In the genomic region with DNA sequence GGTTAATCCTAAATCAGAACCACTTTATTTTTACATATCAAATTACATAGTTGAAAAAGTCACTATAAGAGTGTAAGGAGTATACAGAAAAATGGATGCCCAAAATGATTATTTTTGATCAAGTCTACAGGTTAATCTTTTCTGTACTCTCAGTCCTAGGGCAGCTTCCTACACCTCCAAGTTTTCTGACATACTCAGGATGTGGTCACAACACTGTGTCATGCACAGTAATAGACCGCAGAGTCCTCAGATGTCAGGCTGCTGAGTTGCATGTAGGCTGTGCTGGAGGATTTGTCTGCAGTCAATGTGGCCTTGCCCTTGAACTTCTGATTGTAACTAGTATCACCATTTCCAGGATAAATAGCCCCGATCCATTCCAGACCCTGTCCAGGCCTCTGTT, we compare ENCODE assay signal across 24 mouse cellular contexts.
DNase-seq lines count a peak whose midpoint lies in the region; ATAC-seq lines count a peak whose summit lies in the region.
"Had no signal": no experiment of that assay in that cellular context is flagged by ENCODE, and none has a peak within 500 bp of the region (broad histone marks: within the 10 kb centered on the region; RNA-seq: fewer than 3 reads in every experiment).

No protein-coding gene starts in this region.

- no peak overlapping the region for H3K9ac ChIP-seq in liver, embryonic 11.5 days (ENCODE audit: low read depth, low read length)
- H3K9ac ChIP-seq: hindbrain, embryonic 13.5 days; kidney, embryonic 15.5 days; limb, embryonic 13.5 days; liver, embryonic 14.5 days; lung, embryonic 15.5 days; midbrain, embryonic 12.5 days; neural tube, embryonic 13.5 days had no signal

- peak; percentile 66 for ATAC-seq in megakaryocyte, adult 5-6 weeks (ENCODE audit: poor library complexity, severe bottlenecking)
- no peak for ATAC-seq in liver, embryonic 11.5 days (replicated peaks; ENCODE audit: low FRiP score)
- ATAC-seq: forebrain, embryonic 16.5 days; intestine, embryonic 16.5 days; Patski had no signal

- no peaks in the 10 kb centered on the region for H3K27me3 ChIP-seq in liver, embryonic 11.5 days (replicated peaks; ENCODE audit: control insufficient read depth, insufficient read depth, low read length)
- H3K27me3 ChIP-seq: hindbrain, embryonic 13.5 days; kidney, embryonic 15.5 days; limb, embryonic 13.5 days; lung, embryonic 15.5 days; midbrain, embryonic 12.5 days; neural tube, embryonic 13.5 days; Patski had no signal

- no peak overlapping the region for H3K4me3 ChIP-seq in liver, embryonic 11.5 days (ENCODE audit: low read depth, low read length)
- H3K4me3 ChIP-seq: hindbrain, embryonic 13.5 days; kidney, embryonic 15.5 days; limb, embryonic 13.5 days; lung, embryonic 15.5 days; midbrain, embryonic 12.5 days; neural tube, embryonic 13.5 days had no signal

- no peaks in the 10 kb centered on the region for H3K9me3 ChIP-seq in liver, embryonic 11.5 days (ENCODE audit: control insufficient read depth, low read length)
- H3K9me3 ChIP-seq: kidney, embryonic 15.5 days; lung, embryonic 15.5 days had no signal

- no peaks in the 10 kb centered on the region for H3K36me3 ChIP-seq in liver, embryonic 11.5 days (ENCODE audit: control insufficient read depth, insufficient read depth, low read length)
- H3K36me3 ChIP-seq: hindbrain, embryonic 13.5 days; kidney, embryonic 15.5 days; limb, embryonic 13.5 days; lung, embryonic 15.5 days; midbrain, embryonic 12.5 days; neural tube, embryonic 13.5 days had no signal

- no peak overlapping the region for H3K4me2 ChIP-seq in liver, embryonic 11.5 days
- H3K4me2 ChIP-seq: heart, embryonic 11.5 days; hindbrain, embryonic 13.5 days; kidney, embryonic 15.5 days; limb, embryonic 13.5 days; lung, embryonic 15.5 days; midbrain, embryonic 12.5 days; neural tube, embryonic 13.5 days had no signal

- H3K27ac ChIP-seq in liver, embryonic 11.5 days (ENCODE audit: low read depth, low read length), result no peak overlapping the region
- H3K27ac ChIP-seq: hindbrain, embryonic 13.5 days; kidney, embryonic 15.5 days; limb, embryonic 13.5 days; liver, embryonic 14.5 days; lung, embryonic 15.5 days; midbrain, embryonic 12.5 days; neural tube, embryonic 13.5 days had no signal

- peak; percentile 77 for DNase-seq in 416B (ENCODE audit: low read depth)
- DNase-seq in T-cell, adult 2 months (ENCODE audit: low spot score), result peak; percentile 79
- peak; percentile 45 for DNase-seq in thymus, postnatal 14 days
- no peak for DNase-seq in right cerebral cortex, postnatal 14 days
- no peak for DNase-seq in liver, embryonic 11.5 days (ENCODE audit: low spot score)
- no peak for DNase-seq in embryo, embryonic 10.5 days (ENCODE audit: low spot score)
- DNase-seq: cerebellum, adult 2 months; embryo, embryonic 11 days; gastrocnemius, postnatal 36 days; heart, postnatal 14 days; lung, postnatal 4 days; spleen, adult 18-20 months had no signal

- WGBS in liver, embryonic 11.5 days, result 79% methylated on average over 2 of the region's 2 CpGs

- H3K4me1 ChIP-seq in liver, embryonic 11.5 days (replicated peaks; ENCODE audit: control insufficient read depth, insufficient read depth, low read length), result no peaks in the 10 kb centered on the region
- H3K4me1 ChIP-seq: hindbrain, embryonic 13.5 days; kidney, embryonic 15.5 days; limb, embryonic 13.5 days; lung, embryonic 15.5 days; midbrain, embryonic 12.5 days; neural tube, embryonic 13.5 days had no signal

Comparison
In these comparisons a context has a peak if more than half of its experiments do, and no peak if none do; other contexts are left out.
1. DNase-seq: peak in 416B (single experiment), T-cell, adult 2 months (single experiment) and thymus, postnatal 14 days (single experiment); none in right cerebral cortex, postnatal 14 days (single experiment), liver, embryonic 11.5 days (single experiment) and embryo, embryonic 10.5 days (single experiment).